Mouse (Mus musculus) liver, adult 2 months (tissue): ENCODE results near the gene Srrd. TPM values are rescaled to one million over a fixed set of nuclear protein-coding genes. Genes with fewer than 3 reads are reported as not detected.

Experiments
- DNase-seq: peaks from one replicate; pipeline ENCODE4 v3.0.0-alpha.2; 2011; ENCODE audit warnings: low read depth, low spot score; ENCODE audit errors: extremely low read depth
- H3K27ac ChIP-seq: fragments of 200-500 bp; replicated peaks from 2 replicates; pipeline ENCODE4 v1.5.1; 2012; ENCODE audit warnings: low read depth, mild to moderate bottlenecking, control low read depth, inconsistent platforms, low read length; ENCODE audit not compliant: insufficient read depth
- H3K27me3 ChIP-seq: fragments of 200-500 bp; 2 replicates; pipeline ENCODE4 v1.6.1; 2012; ENCODE audit warnings: mild to moderate bottlenecking, moderate library complexity, low read length, inconsistent platforms; ENCODE audit not compliant: control insufficient read depth, insufficient read depth
- H3K36me3 ChIP-seq: fragments of 200-500 bp; 2 replicates; pipeline ENCODE4 v1.6.1; 2012; ENCODE audit warnings: low read length, inconsistent platforms; ENCODE audit not compliant: control insufficient read depth, insufficient read depth
- H3K4me1 ChIP-seq: fragments of 200-500 bp; 2 replicates; pipeline ENCODE4 v1.6.1; 2011; ENCODE audit warnings: low read length; ENCODE audit not compliant: control insufficient read depth, insufficient read depth
- H3K4me3 ChIP-seq: fragments of 200-500 bp; 2 replicates; pipeline ENCODE4 v1.5.1; 2011; ENCODE audit warnings: low read depth, mild to moderate bottlenecking, control low read depth, low read length, moderate library complexity; ENCODE audit not compliant: insufficient read depth
- H3K79me2 ChIP-seq: fragments of 200-500 bp; 2 replicates; pipeline ENCODE4 v1.6.1; 2012; ENCODE audit warnings: inconsistent platforms, mild to moderate bottlenecking, low read length, moderate library complexity; ENCODE audit not compliant: control insufficient read depth, insufficient read depth
- H3K9ac ChIP-seq: fragments of 200-500 bp; 2 replicates; pipeline ENCODE4 v1.6.1; 2012; ENCODE audit warnings: low read depth, mild to moderate bottlenecking, control low read depth, inconsistent platforms, low read length
- CTCF ChIP-seq: fragments of 200-500 bp; IDR thresholded peaks from 2 replicates; pipeline ENCODE4 v1.5.1; 2011; ENCODE audit warnings: low read depth, low read length, control low read depth
- POLR2A ChIP-seq: fragments of 200-500 bp; IDR thresholded peaks from 2 replicates; pipeline ENCODE4 v1.6.1; 2011; ENCODE audit warnings: low read length, control low read depth; ENCODE audit not compliant: insufficient read depth; ENCODE audit errors: extremely low read depth
- WGBS: fragments of 180-500 bp; shearing (Covaris S2); methylation state at CpG from one replicate; pipeline ENCODE4 v1.1.7; 2018; 5-methylcytosine and 5-hydroxymethylcytosine counted together
- polyA plus RNA-seq: library from polyadenylated mRNA; depleted of rRNA; stranded (reverse); fragments of >200 nt; gene quantifications from 2 replicates; pipeline ENCODE4 v1.2.3, GENCODE M21; 2012
- total RNA-seq: library from RNA; depleted of rRNA; stranded (reverse); fragments of >200 nt; gene quantifications from 2 replicates; pipeline ENCODE4 v1.2.3, GENCODE M21; 2014

The Srrd gene
- total and polyA plus RNA-seq, 2 experiments: 12.3 to 30.0 TPM

GRCm38 (mm10) chr5:112376111-112376510 lies 33.3 kb upstream of the Srrd start:
- Histone ChIP-seq H3K36me3 (peaks cover 4% of the 10 kb centered on the region), H3K27me3 (no peaks in the 10 kb centered on the region), H3K9ac (no peak overlapping the region), H3K79me2 (no peaks in the 10 kb centered on the region), H3K4me3 (no peak overlapping the region), H3K27ac (no peak overlapping the region), H3K4me1 (no peaks in the 10 kb centered on the region)
- DNase-seq: no peak
- no peak for TF ChIP-seq CTCF
- TF ChIP-seq POLR2A: no peak
- 94% methylated on average over 4 of the region's 4 CpGs for WGBS

DNA sequence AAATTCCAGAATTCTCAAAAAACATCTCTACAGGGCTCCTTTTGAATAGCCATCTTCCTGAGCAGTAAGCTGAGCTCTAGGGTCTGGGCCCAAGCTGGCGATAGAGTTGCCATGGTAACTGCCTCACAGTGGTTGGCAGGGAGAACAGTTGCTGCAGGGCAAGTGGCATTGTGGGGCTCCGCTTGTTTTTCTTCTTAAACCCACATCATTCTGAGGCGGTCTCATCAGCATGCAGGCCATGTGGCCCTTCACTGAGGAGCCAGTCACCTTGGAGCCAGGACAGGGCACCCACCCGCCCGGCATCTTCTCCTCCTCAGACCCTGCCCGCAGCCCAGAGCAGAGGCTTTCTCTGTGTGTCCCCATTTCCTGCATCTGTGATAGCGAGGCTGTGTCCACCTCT lies 29.1 kb upstream of the Srrd start:
- no peak for DNase-seq
- H3K27me3 ChIP-seq: no peaks in the 10 kb centered on the region
- TF ChIP-seq CTCF (no peak), POLR2A (no peak)
- no peak overlapping the region for H3K4me3 ChIP-seq
- no peaks in the 10 kb centered on the region for H3K4me1 ChIP-seq
- H3K36me3 ChIP-seq: peaks cover 4% of the 10 kb centered on the region; the same call in 1 of the 2 replicates
- no peak overlapping the region for H3K9ac ChIP-seq
- H3K27ac ChIP-seq: no peak overlapping the region
- 87% methylated on average over 7 of the region's 7 CpGs for WGBS
- H3K79me2 ChIP-seq: no peaks in the 10 kb centered on the region

- Histone ChIP-seq H3K9ac (no peak overlapping the region), H3K4me3 (no peak overlapping the region), H3K27ac (no peak overlapping the region), H3K36me3 (peaks cover 6% of the 10 kb centered on the region; the same call in 1 of the 2 replicates), H3K79me2 (no peaks in the 10 kb centered on the region), H3K27me3 (no peaks in the 10 kb centered on the region), H3K4me1 (no peaks in the 10 kb centered on the region)
- TF ChIP-seq CTCF (no peak), POLR2A (no peak)
- DNase-seq: no peak
- 93% methylated on average over 12 of the region's 12 CpGs for WGBS
Observed at GRCm38 (mm10) chr5:112370236-112370813, 27.5 kb upstream of the Srrd start.

DNA sequence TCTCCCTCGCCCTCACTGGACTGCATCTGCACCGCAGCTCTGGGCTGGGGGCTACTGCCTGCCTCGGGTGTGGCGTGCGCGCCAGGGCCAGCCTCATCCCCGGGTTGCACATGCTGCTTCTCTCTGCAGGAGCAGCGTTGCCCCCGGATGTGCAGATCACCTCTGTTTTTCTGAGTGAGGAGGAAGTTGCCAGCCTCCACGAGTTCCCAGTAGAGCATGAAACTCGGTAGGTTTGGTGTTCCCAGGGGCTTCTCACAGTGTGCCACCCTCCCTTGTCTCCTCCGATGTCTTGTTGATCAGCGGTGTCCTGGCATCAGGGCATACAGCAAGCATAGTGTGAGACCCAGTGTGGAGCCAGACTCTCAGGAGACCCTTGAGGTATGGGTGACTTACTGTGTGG lies 26.5 kb upstream of the Srrd start:
- Histone ChIP-seq H3K27ac (no peak overlapping the region), H3K36me3 (peaks cover 6% of the 10 kb centered on the region; the same call in 1 of the 2 replicates)
- 89% methylated on average over 13 of the region's 13 CpGs for WGBS

GRCm38 (mm10) chr5:112368666-112369065 lies 25.8 kb upstream of the Srrd start:
- TF ChIP-seq CTCF (no peak), POLR2A (no peak)
- no peaks in the 10 kb centered on the region for H3K79me2 ChIP-seq
- no peak for DNase-seq
- H3K9ac ChIP-seq: no peak overlapping the region
- 95% methylated on average over 10 of the region's 10 CpGs for WGBS
- no peak overlapping the region for H3K4me3 ChIP-seq
- peaks cover 10% of the 10 kb centered on the region; the same call in 1 of the 2 replicates for H3K36me3 ChIP-seq
- H3K4me1 ChIP-seq: no peaks in the 10 kb centered on the region
- no peaks in the 10 kb centered on the region for H3K27me3 ChIP-seq
- no peak overlapping the region for H3K27ac ChIP-seq

More for the DNA sequence above, 26.5 kb upstream of the Srrd start:
- no peak for TF ChIP-seq POLR2A
- no peak for TF ChIP-seq CTCF
- H3K4me1 ChIP-seq: no peaks in the 10 kb centered on the region
- no peak for DNase-seq
- H3K27me3 ChIP-seq: no peaks in the 10 kb centered on the region
- H3K79me2 ChIP-seq: no peaks in the 10 kb centered on the region
- H3K9ac ChIP-seq: no peak overlapping the region
- no peak overlapping the region for H3K4me3 ChIP-seq

DNA sequence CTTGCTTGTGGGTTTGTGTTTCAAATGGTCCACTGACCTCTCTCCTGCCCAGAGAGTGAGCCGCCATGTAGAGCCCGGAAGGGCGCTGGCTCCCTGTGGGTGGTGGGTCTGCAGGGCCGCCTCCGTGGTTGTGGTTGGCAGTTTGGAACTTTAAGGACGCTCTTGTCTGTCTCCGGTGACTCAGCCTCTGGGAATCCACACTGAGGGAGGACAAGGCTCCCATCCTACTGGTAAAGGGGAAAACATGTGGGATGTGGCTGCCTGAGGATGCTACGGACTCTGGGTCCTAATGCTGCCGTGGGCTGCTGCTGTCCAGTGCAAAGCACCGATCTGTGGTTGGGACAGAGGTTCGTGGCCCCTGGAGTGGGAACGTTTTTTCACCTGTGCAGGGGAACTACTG lies 25.1 kb upstream of the Srrd start:
- Histone ChIP-seq H3K36me3 (peaks cover 10% of the 10 kb centered on the region; the same call in 1 of the 2 replicates), H3K4me3 (no peak overlapping the region), H3K9ac (no peak overlapping the region), H3K27me3 (no peaks in the 10 kb centered on the region), H3K27ac (no peak overlapping the region), H3K79me2 (no peaks in the 10 kb centered on the region), H3K4me1 (no peaks in the 10 kb centered on the region)
- WGBS: 92% methylated on average over 12 of the region's 12 CpGs
- TF ChIP-seq POLR2A (no peak), CTCF (no peak)
- DNase-seq: no peak
